Mouse (Mus musculus): ENCODE data around the gene Cacna1g.
"Not testable (repeated sequence)": the region's sequence is repeated elsewhere in the genome, so short reads cannot be mapped to it uniquely, and the experiment has no call there.

The Cacna1g gene

DNA sequence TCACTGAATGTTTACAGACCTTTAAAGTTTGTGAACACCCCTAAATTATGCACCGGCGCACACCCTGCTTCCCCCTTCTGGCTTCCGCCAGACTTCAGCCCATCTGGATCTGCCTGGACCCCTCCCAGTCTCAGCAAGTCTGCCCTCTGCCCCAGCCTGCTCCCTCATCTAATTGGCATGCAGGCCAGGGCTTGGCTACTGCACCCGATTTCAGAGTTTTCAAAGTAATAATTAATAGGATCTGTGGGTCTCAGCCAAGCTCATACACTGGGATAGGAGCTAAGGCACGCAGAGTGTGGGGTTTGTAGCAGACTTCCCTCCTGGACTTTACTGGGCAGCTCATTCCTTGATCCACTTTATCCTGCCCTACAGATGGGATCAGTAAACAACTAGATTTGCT, 69.8 kb downstream of the Cacna1g start:
- DNase-seq (ENCODE audit: low read depth, low spot score), result no peak

DNA sequence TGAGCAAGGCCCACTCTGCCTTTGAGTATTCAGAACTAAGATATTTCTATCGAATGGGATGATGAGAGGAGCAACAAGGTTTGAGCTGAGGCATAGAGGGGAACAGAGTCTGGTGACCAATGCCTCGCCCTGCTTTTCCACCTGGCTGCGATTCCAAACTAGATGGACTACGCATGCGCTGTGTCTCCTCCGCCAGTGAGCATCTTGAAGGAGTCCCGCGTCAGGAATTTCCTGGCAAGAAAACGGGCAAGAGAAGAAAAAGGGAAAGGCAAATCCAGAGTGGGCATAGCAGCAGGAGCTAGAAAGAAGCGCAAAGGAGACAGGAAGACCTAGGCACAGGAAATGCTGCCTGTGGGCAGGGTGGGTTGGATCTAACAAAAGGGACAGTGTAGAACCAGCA, 70.2 kb downstream of the Cacna1g start:
- DNase-seq (ENCODE audit: low read depth, low spot score), result no peak

DNA sequence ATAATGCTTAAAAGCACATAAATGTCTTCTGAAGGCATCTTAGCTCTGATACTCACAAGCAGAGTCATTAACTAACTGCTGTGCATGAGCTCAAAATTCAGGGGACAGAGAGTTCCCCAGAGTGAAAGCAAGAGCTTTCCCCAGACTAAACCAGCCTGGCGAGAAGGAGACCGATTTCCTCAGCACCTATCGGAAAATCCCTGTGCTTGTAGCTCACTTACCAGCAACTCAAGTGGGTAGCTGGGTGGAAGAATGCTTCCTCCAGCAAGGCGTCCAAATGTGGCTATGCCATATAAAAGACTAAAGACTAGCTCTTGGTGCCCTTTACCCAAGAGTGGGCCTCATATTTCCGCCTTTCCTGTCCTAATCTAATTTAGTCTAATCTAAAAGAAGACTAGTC, 71.3 kb downstream of the Cacna1g start:
- no peak for DNase-seq (ENCODE audit: low read depth, low spot score)

DNA sequence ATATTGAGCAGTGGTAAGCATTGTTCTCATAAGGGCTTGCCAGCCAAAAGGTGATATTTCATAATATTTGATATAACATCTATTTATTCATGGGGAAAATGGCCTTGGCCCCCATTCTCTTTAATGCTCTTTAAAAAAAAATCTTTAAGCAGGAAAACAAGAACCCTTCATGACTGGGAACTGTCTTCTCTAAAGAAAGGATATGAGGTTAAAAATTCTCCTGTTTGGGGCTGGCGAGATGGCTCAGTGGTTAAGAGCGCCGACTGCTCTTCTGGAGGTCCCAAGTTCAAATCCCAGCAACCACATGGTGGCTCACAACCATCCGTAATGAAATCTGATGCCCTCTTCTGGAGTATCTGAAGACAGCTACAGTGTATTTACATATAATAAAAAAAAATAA, 72.0 kb downstream of the Cacna1g start:
- DNase-seq (ENCODE audit: low read depth, low spot score), result not testable (repeated sequence)

DNA sequence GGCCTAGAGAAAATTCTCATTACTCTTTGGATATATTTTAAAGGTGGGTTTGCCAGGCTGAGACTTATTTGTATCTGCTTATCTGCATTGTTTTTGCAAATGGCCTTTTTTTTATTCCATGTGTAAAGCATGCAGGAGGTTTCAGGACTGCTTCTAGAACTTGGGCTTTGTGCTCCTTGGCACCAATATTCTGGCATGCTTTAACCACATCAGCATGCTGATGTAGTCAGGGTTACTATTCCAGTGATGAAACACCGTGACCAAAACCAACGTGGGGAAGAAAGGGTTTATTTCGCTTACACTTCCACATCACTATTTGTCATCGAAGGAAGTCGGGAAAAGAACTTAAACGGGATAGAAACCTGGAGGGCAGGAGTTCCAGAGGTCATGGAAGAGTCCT, 73.0 kb downstream of the Cacna1g start:
- DNase-seq (ENCODE audit: low read depth, low spot score), result no peak

DNA sequence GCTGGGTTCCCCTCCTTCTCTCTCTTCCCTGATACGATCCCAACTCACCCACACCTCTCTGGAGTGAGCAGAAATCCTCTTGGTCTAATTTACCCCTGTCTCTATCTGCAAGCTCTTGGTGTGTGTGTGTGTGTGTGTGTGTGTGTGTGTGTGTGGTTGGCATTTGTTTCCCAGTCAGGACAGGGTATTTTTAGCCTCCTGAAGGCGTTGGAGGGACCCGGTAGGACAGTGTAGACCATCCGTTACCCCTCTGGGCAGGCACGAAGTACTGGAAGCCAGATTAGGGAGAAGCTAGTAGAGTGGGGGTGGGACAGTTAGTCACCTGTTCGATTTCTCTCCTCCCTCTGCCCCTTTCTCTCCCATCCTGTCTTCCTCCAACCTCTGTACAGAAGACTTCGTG, 79.9 kb downstream of the Cacna1g start:
- DNase-seq (ENCODE audit: low read depth, low spot score), result no peak

DNA sequence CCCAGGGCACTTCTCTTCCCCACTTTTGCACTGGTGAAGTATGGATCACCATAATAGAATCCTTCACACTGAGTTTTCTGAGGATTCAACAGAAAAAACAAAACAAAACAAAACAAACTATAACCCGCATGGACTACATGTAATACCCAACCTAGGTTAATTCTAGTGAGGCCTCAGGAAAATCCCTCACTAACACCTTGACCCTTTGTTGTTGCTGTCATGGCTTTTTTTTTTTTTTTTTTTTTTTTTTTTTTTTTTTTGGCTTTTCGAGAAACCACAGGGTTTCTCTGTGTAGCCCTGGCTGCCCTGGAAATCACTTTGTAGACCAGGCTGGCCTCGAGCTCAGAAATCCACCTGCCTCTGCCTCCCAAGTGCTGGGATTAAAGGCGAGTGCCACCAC, 80.5 kb downstream of the Cacna1g start:
- DNase-seq (ENCODE audit: low read depth, low spot score), result not testable (repeated sequence)

DNA sequence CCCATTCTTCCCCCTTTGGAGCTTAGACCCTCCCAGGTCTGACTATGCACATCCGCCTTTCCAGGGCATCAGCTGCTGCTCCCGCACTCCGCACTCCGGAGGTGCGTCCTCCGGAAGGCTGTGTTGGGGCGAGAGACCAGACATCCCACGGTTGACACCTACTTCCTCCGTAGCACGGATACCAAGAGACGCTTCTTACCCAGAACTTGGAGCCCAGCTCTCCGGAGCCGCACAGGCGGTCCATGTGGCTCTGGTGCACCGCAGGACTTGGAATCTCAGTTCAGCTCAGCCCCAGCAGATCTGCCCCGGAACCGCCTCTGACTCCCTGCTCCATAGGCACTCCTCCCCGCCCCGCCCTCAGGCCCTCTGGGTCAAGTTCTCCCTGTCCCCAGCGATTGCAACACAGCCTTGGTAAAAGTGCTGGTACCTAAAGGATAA, 81.3 kb downstream of the Cacna1g start, which contains the start of gene Abcc3:
TSS of gene Abcc3 (minus strand) at position 326 of the 438 bp plus-strand sequence.
- DNase-seq (ENCODE audit: low read depth, low spot score), result no peak

DNA sequence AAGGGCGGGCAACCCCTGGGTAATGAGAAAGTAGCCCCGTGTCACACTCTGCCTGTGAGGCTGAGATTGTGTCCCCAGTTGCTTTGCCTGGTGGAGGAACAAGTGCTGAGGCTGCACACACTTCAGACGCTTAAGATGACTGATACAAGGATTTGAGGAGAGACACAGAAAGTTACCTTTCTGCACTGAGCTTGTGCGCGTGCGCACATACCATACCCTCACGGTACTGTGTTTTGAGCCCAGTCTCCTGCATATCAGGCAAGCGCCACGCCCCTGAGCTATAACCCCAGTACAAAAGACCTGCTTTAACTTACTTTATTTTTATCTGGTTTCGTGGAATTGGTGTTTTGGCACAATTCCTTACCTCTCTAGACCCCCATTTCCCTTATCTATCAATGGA, 82.3 kb downstream of the Cacna1g start:
- no peak for DNase-seq (ENCODE audit: low read depth, low spot score)

DNA sequence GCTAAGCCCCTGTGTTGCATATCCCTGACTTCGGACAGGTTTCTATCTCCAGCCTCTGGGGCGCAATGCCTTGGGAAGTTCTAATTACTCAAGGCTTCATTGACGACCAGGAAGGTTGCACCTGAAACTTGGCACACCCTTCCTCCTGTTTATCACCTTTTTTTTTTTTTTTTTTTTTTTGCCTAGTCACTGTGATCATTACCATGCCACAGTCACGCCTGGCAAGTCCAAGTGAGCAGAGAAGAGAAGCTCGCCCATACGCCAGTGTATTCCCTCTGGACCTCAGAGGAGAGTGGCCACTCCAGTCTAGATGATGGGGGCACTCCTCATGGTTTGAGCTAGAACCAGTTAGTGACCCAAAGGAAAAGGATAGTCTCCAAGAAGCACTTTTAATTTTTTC, 83.2 kb downstream of the Cacna1g start:
- no peak for DNase-seq (ENCODE audit: low read depth, low spot score)

DNA sequence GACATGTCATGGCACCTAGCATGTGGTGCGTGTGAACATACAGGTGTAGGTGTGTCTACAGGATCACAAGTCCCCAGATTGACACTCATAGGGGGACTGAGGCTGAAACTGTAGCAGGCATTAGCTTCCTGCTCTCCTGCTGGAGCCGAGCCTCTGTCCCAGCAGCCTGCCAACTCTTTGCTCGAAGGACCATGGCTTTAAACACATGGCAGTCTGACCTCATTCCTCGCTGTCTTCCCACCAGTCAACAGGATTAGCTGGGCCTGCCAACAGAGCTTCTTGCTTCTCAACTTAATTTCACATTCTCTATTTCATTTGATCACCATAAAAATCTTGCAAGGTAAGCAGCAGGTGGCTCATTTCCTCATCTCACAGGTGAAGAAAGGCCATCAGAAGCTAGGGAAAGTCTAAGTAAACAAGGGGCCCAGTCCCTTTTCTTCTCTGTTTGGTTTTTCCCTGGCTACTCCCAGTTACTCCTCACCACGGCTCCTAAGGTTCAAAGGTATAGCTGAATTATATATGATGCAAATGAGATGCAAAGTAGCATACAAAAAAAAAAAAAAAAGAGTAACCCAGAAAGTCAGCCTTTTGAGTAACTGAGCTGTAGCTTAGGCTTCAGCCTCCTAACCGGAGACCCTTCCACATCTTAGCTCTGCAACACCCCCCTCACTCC, 84.1 kb downstream of the Cacna1g start:
- DNase-seq (ENCODE audit: low read depth, low spot score), result no peak

DNA sequence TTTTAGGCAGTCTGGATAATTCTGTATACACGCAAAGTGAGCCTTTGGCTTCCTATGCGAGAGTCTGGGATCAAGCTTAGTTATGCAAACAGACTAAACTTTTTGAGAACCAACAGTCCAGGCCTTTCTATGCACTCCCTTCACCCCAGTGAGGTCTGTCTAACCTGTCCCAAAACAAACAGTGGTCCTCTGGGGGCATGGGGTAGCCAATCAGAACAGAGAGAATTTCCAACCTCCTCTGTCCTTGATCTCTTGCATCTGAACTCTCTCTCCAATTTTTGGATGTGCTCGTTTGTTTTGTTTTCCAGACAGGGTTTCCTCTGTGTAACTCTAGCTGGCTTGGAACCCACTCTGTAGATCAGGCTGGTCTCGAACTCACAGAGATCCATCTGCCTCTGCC, 85.0 kb downstream of the Cacna1g start:
- DNase-seq (ENCODE audit: low read depth, low spot score), result no peak

DNA sequence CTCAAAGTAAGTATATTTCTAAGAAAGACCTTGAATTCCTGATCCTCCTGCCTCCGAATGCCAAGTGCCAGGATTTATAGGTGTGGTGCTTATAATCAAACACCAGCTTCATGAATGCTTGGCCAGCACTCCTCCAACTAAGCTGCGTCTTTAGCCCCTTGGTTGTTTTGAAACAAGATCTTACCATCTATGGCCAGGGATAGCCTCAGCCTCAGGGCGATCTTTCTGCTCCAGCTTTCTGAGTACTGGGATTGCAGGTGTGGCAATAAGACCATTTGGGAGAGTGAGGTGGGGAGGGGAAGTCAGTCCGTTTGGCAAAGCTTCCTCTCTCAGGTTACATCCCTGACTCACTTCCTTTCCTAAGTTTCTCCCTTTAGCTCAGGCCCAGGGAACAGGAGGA, 86.2 kb downstream of the Cacna1g start:
- no peak for DNase-seq (ENCODE audit: low read depth, low spot score)

DNA sequence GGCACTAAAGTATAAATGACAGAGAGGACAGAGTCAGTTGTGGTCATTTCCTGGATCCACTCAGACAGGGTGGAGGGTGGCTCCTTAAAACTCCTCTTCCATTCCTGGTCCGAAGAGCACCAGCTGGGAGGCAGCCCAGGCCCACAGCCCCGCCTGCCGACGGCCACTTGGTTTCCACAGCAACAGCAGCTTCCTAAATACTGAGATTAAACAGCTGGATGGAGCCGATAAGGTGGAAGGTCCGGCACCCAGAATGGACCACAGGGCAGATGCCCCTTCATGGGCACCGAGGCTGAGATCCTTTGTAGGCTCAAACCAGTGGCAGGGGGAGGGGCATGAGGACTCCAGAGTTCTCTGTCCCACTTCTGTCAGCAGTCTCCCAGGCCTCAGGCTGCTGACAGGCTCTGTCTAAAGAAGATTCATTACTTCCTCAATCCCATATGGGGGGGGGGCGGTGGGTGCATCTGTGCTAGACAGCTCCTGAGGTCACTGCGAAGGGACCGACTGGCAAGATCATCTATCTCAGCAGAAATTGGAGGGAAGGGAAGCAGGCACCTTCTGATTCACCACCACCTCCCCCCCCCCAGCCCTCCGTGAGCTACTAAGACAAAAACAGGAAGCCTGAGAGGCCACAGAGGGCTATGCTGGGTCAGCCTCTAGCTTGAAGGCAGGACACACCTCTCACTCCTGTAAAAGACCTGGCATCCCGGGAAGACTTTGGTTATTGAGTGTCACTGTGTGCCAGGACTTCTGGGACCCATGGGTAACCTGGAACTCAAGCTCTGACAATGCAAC, 87.8 kb downstream of the Cacna1g start:
- peak; percentile 64 for DNase-seq (ENCODE audit: low read depth, low spot score)

DNA sequence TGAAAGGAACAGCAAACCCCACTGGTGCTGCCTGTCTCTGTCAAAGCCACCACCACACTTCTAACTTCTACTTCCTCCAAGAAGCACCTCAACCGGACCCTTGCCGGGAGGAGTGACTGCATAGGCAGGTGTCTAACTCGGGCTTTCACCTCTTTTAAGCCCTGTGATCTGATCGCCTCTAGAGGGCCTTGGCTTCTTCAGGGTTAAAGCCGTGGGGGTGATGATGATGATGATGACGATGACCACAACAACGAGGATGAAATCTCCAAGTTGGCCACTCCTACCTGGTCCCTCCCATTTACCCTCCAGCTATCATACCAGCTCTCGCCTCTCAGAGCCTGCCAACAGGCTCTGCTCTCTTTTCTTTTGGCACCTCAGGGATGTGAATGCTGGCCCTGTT, 94.3 kb downstream of the Cacna1g start:
- no peak for DNase-seq (ENCODE audit: low read depth, low spot score)

DNA sequence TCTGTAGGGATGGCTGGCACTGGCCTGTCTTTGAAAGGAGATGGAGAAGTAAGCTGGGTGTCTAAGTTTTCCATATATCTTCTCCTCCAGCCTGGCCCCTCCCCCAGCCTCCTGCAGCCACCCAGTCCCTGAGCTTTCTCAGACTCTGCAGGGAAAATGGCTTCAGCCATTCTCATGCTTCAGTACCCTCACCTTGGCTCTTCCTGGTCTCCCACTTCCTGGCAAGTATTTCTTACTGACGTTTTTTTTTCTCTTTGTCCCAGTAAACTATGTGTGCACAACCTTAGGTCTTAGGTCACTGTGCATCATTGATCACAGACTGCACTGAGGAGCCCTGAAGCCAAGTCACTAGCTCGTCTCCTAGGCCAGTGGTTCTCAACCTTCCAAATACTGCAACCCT, 94.9 kb downstream of the Cacna1g start:
- DNase-seq (ENCODE audit: low read depth, low spot score), result no peak

DNA sequence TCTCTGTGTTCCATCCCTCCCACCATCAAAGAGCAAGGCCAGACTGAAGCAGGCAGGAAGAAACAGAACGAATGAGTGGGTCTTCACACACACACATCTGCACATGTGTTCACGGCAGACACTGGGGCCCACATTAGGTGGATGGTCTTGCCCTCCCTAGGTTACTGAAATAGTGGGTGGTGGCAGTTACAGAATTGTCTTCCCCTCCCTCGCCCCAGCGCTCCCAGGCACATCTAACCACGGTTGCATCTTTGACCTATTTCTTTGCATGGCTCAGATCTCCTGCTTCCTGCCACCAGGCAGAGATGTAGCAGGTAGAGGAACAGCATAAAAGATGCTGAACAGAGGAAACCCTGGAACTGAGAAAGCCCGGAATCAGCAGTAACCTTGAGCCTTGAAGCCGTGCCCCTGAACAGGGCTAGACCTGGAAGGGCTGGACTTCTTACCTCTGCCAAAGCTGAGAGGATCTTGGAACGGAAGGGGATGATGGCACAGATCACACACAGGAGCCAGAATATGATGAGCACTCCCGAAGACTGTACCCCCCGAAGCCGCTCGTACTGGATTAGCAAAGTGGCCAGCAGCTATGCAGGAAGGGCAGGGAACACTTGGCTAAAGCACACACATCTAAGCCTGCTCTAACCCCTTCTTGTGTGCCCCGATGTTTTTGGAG, 99.6 kb downstream of the Cacna1g start:
- no peak for DNase-seq (ENCODE audit: low read depth, low spot score)

DNA sequence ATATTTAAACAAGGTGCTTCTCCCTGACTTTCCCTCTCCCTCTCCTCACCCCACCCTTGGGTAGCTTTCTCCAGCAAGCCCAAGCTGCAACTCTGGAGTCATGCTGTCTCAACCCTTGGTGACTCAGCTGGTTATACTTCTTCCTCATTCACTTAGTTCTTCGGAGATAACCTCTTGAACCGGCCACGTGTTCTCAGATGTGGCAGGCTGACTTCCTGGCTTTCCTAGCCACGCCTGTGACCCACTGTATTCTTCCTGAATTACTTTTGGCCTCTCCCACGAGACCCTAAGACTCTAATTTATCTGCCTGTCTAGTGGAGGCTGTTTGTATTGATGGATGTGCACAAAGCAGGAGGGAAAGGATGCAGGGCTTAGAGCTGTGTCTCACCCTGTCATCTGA, 103.2 kb downstream of the Cacna1g start:
- peak; percentile 33 for DNase-seq (ENCODE audit: low read depth, low spot score)

DNA sequence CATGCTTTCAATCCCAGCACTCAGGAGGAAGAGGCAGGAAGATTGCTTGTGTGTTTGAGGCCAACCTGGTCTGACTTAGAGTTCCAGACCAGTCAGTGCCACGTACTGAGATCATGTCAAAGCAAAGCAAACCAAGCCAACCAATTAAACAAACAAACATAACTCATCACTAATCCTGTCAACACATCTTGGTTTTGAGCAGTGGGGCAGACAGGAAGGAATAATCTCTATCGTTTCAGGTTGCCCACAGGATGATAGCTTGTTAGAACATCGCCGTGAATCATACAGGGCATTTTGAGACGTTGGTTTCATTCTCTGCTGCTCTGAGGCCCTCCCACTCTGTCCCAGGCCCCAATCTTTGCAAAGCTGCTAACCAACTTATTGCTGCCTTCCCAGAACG, 104.0 kb downstream of the Cacna1g start:
- no peak for DNase-seq (ENCODE audit: low read depth, low spot score)

DNA sequence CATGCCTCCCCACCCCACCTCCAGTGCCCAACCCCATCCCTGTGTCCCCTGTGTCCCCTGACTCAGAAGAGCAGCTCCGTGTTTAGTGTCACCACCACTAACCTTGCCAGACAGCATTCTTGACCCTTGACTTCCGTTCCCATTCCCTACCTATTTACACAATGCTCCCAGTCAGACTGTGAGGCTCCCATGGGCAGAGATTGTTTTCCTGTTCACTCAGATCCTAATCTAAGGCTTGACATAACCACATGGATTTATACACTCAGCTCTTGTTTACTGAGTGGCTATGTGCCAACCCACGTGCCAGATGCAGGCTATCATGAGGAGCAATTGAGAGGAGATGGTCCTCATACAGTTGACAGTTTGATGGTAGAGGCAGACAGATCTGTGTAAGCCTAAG, 108.7 kb downstream of the Cacna1g start:
- no peak for DNase-seq (ENCODE audit: low read depth, low spot score)

DNA sequence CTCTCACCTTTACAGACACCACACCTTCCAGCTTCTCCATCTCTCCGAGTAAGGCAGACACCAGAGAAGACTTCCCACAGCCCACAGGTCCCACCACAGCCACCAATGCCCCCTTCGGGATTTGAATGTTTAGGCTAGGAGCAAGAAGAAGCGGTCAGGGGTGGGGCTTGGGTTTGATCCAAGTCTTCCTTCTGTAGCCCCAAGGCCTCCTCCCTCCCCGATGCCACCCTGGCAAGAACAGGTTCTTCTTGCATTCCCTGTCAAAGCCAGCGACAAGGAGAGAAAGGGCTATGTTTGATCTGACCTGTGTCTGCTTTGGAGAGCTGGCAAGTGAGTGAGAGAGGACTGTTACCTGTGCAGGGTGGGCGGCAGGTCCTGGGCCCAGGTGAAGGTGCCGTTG, 110.3 kb downstream of the Cacna1g start:
- DNase-seq (ENCODE audit: low read depth, low spot score), result no peak

DNA sequence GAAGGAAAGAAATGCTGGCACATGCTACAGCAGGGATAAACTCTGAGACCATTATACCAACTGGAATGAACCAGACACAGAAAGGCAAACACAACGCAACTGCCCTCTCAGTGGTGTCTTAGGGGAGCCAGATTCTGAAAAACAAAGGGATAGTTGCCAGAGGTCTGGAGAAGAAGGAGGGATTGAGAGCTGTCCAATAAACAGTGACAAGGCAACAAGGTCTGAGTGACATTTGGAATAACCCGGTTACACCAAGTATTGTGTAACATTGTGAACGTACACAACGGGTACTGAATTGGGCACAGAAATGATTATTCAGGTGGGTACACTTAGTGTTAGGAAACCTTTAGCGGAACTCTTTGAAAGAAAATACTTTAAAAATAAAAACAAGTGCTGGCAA, 111.9 kb downstream of the Cacna1g start:
- DNase-seq (ENCODE audit: low read depth, low spot score), result no peak

Data from mesoderm, embryonic 11.5 days (tissue).